Mouse (Mus musculus) liver, embryonic 16.5 days (tissue): ENCODE measurements around the gene Tnpo3. TPM values are rescaled to one million over a fixed set of nuclear protein-coding genes. Genes with fewer than 3 reads are reported as not detected.
A peak's percentile ranks its signal among the peaks of the same experiment; 100 is the strongest.

ENCODE experiments used
- ATAC-seq: fragments of 200-750 bp; cut with Nextera tagmentation; 2 replicates; pipeline ENCODE4 v1.8.0; 2017; ENCODE audit warnings: low read depth, mild to moderate bottlenecking, moderate number of reproducible peaks, moderate library complexity
- H3K27ac ChIP-seq: fragments of 300-500 bp; sonication (generic); 2 replicates; pipeline ENCODE4 v1.5.1; 2014; ENCODE audit warnings: mild to moderate bottlenecking, low read length
- H3K27me3 ChIP-seq: fragments of 300-500 bp; sonication (generic); 2 replicates; pipeline ENCODE4 v1.6.1; 2014; ENCODE audit warnings: low read depth, low read length, mixed read lengths; ENCODE audit not compliant: control insufficient read depth, insufficient read depth
- H3K36me3 ChIP-seq: fragments of 300-500 bp; sonication (generic); 2 replicates; pipeline ENCODE4 v1.6.1; 2014; ENCODE audit warnings: mild to moderate bottlenecking; ENCODE audit not compliant: control insufficient read depth, insufficient read depth
- H3K4me1 ChIP-seq: fragments of 300-500 bp; sonication (generic); 2 replicates; pipeline ENCODE4 v1.6.1; 2014; ENCODE audit warnings: low read depth, low read length, mixed read lengths; ENCODE audit not compliant: control insufficient read depth
- H3K4me2 ChIP-seq: fragments of 300-500 bp; sonication (generic); 2 replicates; pipeline ENCODE4 v1.6.1; 2014; ENCODE audit warnings: low read depth, low read length, mixed read lengths
- H3K4me3 ChIP-seq: fragments of 300-500 bp; sonication (generic); 2 replicates; pipeline ENCODE4 v1.5.1; 2014; ENCODE audit warnings: low read depth, mild to moderate bottlenecking, low read length
- H3K9ac ChIP-seq: fragments of 300-500 bp; sonication (generic); 2 replicates; pipeline ENCODE4 v1.6.1; 2014; ENCODE audit warnings: low read depth, low read length
- H3K9me3 ChIP-seq: fragments of 300-500 bp; sonication (generic); replicated peaks from 2 replicates; pipeline ENCODE4 v1.6.1; 2016; ENCODE audit warnings: low read length; ENCODE audit not compliant: control insufficient read depth
- WGBS: fragments of 180-500 bp; shearing (Covaris S2); extraction: QIAGEN DNeasy Blood & Tissue Kit; methylation state at CpG from one replicate; pipeline ENCODE4 v1.1.7; 2014; ENCODE audit not compliant: insufficient replicate concordance; 5-methylcytosine and 5-hydroxymethylcytosine counted together
- polyA plus RNA-seq: library from polyadenylated mRNA; unstranded; fragments of >200 nt; fragmentation: Nextera tagmentation; extraction: Ambion mirVana; gene quantifications from 2 replicates; pipeline ENCODE4 v1.2.1, GENCODE M21; 2015

Tnpo3 gene
- polyA plus RNA-seq, 1 experiment from 2014 or later: 30.4 TPM

DNA sequence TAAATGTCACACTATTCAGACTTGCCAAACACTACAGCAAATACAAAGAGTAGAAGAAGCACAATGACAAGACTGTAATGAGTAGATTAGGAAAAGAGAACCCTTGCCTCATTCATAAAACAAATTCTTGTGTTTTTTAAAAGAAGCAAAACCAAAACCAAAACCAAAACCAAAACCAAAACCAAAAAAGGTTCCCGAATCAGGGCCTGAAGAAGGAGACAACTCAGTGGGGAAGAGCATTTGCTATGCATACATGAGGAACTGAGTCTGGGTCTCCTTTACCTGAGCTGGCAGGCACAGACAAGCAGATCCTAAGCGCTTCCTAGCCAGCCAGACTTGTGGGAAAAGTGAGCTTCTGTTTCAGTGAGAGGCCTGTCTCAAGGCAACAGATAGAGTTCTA, 52.6 kb downstream of the Tnpo3 start:
- no peaks in the 10 kb centered on the region for H3K9me3 ChIP-seq
- H3K27ac ChIP-seq: no peak overlapping the region
- 80% methylated on average over 2 of the region's 2 CpGs for WGBS
- peaks cover 28% of the 10 kb centered on the region for H3K36me3 ChIP-seq
- H3K4me2 ChIP-seq: no peak overlapping the region
- no peaks in the 10 kb centered on the region for H3K4me1 ChIP-seq
- H3K4me3 ChIP-seq: no peak overlapping the region
- ATAC-seq: no peak
- no peaks in the 10 kb centered on the region for H3K27me3 ChIP-seq
- no peak overlapping the region for H3K9ac ChIP-seq

DNA sequence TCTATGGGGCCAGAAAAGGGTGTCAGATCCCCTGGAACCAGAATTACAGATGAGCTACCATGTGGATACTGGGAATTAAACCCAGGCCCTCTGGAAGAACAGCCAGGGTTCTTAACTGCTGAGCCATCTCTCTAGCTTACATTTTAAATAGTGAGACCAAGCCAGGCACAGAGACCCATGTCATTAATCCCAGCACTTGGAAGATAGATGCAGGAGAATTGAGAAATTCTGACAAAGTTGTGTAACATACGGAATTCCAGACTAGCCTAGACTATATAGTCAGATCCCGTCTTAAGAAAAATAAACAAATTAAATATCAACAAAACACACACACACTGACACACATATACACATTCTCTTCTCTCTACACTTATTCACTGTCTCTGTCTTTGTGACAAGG, 57.2 kb downstream of the Tnpo3 start:
- ATAC-seq: no peak
- Histone ChIP-seq H3K27ac (no peak overlapping the region), H3K27me3 (no peaks in the 10 kb centered on the region), H3K9ac (no peak overlapping the region), H3K4me2 (no peak overlapping the region), H3K4me1 (no peaks in the 10 kb centered on the region), H3K36me3 (peaks cover 25% of the 10 kb centered on the region), H3K4me3 (no peak overlapping the region), H3K9me3 (no peaks in the 10 kb centered on the region)
- WGBS: 77% methylated on average over 2 of the region's 2 CpGs

DNA sequence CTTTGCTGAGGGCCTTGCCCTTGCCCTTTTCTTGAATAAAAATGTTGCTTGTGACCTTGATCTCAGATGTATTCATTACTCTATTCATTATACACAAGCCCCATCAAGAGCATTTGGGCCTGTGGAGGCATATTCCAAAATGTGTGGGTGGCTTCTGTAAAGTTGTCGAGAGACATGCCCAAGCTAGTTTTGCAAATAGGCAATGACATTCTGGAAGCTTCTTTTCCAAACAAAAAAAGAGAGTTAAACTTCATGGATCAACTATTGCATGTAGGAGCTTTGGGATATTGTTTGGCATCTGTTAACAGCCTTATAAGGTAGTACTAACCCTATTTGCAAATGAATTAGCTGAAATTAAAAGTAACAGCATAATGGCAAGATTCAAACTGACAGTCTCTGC, 61.6 kb downstream of the Tnpo3 start:
- 88% methylated on average over 1 of the region's 1 CpGs for WGBS
- no peak for ATAC-seq
- Histone ChIP-seq H3K4me2 (no peak overlapping the region), H3K9me3 (no peaks in the 10 kb centered on the region), H3K27me3 (no peaks in the 10 kb centered on the region), H3K4me3 (no peak overlapping the region), H3K9ac (no peak overlapping the region), H3K27ac (no peak overlapping the region), H3K4me1 (no peaks in the 10 kb centered on the region), H3K36me3 (peaks cover 29% of the 10 kb centered on the region)

DNA sequence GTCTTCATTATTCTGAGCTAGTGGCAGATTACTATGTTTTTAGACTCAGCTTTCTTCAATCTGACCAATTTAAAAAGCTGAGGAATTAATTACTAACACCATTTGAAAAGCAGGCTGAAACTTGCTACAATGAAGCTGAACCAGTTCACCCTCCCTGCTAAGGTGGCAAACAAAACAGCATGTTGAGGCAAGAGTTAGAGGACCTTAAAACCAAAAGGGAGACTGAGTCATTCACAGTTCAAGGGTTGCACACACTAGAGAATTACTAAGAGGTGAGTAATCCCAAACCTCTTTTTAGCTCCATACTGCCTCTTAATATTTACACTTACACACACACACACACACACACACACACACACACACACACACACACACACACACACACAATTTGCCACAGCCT, 62.1 kb downstream of the Tnpo3 start:
- Histone ChIP-seq H3K9me3 (no peaks in the 10 kb centered on the region), H3K36me3 (peaks cover 29% of the 10 kb centered on the region), H3K4me2 (no peak overlapping the region), H3K27ac (no peak overlapping the region), H3K4me3 (no peak overlapping the region), H3K27me3 (no peaks in the 10 kb centered on the region), H3K4me1 (no peaks in the 10 kb centered on the region), H3K9ac (no peak overlapping the region)
- no peak for ATAC-seq

DNA sequence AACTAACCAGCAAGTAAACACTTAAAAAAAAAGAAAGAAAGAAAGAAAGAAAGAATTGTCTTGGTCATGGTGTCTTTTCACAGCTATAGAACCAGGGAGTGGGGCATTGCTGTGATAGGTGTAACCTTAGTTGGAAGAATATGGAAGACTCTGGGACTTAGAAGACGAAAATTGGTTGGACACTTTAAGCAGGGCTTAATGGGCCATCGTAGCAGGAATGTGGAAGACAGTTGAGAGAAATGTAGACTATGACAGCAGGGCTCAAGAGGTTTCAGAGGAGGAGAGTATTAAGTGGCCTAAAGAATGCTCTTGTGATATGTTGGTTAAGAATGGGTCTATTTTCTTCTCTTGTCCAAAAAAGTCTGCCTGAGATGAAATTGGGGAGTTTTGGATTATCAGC, 64.1 kb downstream of the Tnpo3 start:
- Histone ChIP-seq H3K27ac (no peak overlapping the region), H3K27me3 (no peaks in the 10 kb centered on the region), H3K36me3 (peaks cover 24% of the 10 kb centered on the region), H3K4me1 (no peaks in the 10 kb centered on the region), H3K9ac (no peak overlapping the region), H3K9me3 (no peaks in the 10 kb centered on the region), H3K4me3 (no peak overlapping the region), H3K4me2 (no peak overlapping the region)
- ATAC-seq: no peak
- WGBS: 72% methylated on average over 2 of the region's 2 CpGs

DNA sequence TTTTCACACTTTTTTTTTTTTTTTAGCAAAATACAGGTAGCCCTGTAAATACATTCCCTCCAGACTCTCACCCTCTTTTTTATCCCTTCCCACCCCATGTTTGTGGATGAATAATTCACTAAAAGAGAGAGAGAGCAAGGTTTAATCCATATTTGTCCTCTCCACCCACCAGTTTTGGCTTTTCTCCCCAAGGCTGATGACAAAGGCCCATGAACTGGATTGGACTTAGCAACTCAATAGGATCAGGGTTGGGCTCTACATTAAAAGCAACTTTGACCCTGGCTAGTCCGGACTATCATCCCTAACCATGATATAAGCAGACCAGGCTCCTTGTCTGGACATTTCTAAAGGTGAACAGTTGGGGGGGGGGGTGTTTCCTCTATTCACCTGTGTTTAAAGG, 68.7 kb downstream of the Tnpo3 start:
- Histone ChIP-seq H3K4me2 (no peak overlapping the region), H3K9me3 (no peaks in the 10 kb centered on the region), H3K36me3 (peaks cover 24% of the 10 kb centered on the region), H3K4me3 (no peak overlapping the region), H3K27me3 (no peaks in the 10 kb centered on the region), H3K9ac (no peak overlapping the region), H3K4me1 (no peaks in the 10 kb centered on the region), H3K27ac (no peak overlapping the region)
- ATAC-seq: peak; percentile 59
- 72% methylated on average over 1 of the region's 1 CpGs for WGBS

DNA sequence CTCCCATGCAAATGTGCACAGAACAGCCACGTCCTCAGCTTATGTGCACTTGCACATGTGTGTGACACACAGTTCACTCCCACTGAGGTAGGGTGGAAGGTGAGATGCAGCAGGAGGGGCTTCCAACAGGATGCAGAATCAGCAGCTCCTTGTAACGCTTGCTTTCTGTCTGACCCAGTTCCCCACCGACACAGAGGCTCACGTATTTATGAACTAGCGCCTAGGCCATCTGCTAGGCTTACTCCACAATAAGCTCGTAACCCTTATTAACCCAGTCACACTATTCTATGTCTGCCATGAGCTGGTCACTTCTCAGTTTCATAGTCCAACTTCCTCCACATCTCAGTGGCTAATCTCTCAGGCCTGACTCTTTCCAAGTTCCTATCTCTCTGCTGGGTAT, 69.5 kb downstream of the Tnpo3 start:
- H3K27ac ChIP-seq: no peak overlapping the region
- WGBS: 77% methylated on average over 6 of the region's 6 CpGs

DNA sequence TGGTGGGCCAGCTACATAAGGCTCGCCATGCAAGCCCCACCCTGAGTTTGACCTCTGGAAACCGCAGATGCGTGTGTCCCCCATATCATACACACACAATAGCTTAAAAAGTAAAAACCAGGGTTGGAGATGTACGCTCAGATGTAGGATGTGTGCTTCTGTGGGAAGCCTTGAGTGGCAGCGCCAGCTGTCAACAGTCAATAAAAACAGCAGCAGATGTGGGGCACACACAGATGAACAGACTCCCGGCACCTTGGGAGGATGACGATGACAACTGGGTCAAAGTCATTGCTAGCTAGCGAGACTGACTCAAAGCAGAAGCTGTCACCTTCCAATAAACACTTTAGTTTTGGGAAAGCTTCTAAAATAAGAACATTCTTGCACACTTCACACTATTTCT, 70.2 kb downstream of the Tnpo3 start:
- Histone ChIP-seq H3K27me3 (no peaks in the 10 kb centered on the region), H3K9me3 (no peaks in the 10 kb centered on the region), H3K9ac (no peak overlapping the region), H3K27ac (no peak overlapping the region), H3K4me1 (no peaks in the 10 kb centered on the region), H3K4me3 (no peak overlapping the region), H3K36me3 (peaks cover 12% of the 10 kb centered on the region; the same call in 1 of the 2 replicates), H3K4me2 (no peak overlapping the region)
- no peak for ATAC-seq
- whole genome bisulfite sequencing: 83% methylated on average over 8 of the region's 8 CpGs

More for the DNA sequence above, 69.5 kb downstream of the Tnpo3 start:
- ATAC-seq: no peak
- H3K4me1 ChIP-seq: no peaks in the 10 kb centered on the region
- no peaks in the 10 kb centered on the region for H3K9me3 ChIP-seq
- H3K36me3 ChIP-seq: peaks cover 17% of the 10 kb centered on the region
- no peak overlapping the region for H3K4me3 ChIP-seq
- no peak overlapping the region for H3K9ac ChIP-seq
- H3K27me3 ChIP-seq: no peaks in the 10 kb centered on the region
- H3K4me2 ChIP-seq: no peak overlapping the region

DNA sequence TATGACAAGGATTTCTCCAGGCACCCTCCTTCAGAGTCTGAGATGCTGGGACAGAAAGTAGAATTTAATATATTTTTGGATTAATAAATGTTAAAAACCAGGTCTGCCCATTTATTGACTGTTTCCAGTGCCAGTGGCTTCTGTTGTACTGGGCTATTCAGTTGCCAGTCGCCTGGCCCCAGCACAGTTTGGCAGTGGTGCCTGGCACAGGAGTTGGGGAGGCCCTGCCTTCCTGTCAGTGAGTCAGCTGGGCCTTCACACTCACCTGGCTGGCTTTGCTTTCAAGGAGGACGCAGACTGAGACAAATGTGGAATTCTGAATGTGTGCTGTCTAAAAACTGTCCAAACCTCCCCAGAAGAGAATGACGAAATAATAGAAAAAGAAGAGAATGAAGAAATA, 72.5 kb downstream of the Tnpo3 start:
- no peak overlapping the region for H3K4me2 ChIP-seq
- ATAC-seq: no peak
- no peak overlapping the region for H3K4me3 ChIP-seq
- H3K9ac ChIP-seq: no peak overlapping the region
- H3K27me3 ChIP-seq: no peaks in the 10 kb centered on the region
- no peak overlapping the region for H3K27ac ChIP-seq
- no peaks in the 10 kb centered on the region for H3K4me1 ChIP-seq
- H3K9me3 ChIP-seq: no peaks in the 10 kb centered on the region
- H3K36me3 ChIP-seq: peaks cover 6% of the 10 kb centered on the region; the same call in 1 of the 2 replicates
- 75% methylated on average over 3 of the region's 3 CpGs for WGBS
